Mouse (Mus musculus): ENCODE results near the gene Bcl2l1. TPM values are rescaled to one million over a fixed set of nuclear protein-coding genes. Genes with fewer than 3 reads are reported as not detected.

Gene Bcl2l1
- 70.5 and 74.3 TPM in 2 replicates for polyA plus RNA-seq (2015; fragmentation: Nextera tagmentation; extraction: Ambion mirVana)

DNA sequence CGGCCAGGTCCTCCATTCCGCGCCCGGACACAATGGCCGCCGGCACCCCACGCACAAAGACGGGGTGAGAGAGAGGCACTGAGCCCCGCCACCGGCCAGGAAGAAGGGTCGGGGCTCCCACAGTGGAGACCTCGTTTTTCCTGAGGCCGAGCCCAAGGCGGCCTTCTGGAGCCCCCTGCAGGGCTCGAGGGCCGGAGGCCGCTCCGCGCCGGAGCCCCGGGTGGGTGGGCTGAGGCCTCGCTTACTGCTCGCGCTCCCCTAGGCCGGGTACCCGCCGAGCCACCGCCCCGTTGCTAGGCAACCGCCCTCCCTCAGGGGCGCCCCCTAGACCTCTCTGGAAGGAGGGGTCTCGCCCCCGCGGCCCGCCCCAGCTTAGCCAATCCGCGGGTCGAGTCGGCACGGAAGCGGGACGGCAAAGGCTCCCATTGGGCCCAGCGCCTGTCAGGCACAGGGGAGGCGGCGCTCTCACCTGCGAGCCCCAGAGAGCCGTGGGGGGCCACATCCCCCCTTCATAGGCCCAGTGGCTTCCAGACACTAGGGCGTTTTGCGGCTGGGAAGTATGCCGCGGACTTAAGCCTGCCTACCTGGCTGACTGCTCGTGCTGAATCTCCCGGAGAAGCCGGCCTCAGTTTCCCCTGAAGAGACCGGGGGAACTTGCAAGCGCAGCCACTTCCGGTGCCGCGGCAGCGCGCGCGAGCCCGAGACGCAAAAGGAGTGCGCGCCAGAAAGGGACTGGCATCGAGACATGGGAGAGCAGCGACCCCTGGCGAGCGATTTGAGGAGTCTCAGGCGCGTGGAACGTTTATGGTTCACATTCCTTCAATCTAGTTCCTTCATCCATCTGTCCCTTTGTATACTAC, at the start of gene Bcl2l1:
Bcl2l1 (minus strand) TSS at position 710 of the 860 bp plus-strand sequence.
- H3K9ac ChIP-seq (ENCODE audit: low read length) = peak within 1 kb of the TSS; percentile 94
- H3K4me1 ChIP-seq (ENCODE audit: control insufficient read depth, insufficient read depth, low read length) = peaks cover 33% of the 10 kb centered on the region
- peak; percentile 93 for ATAC-seq (replicated peaks; ENCODE audit: extremely low read depth, insufficient read depth, low FRiP score)
- H3K27me3 ChIP-seq (ENCODE audit: control insufficient read depth, insufficient read depth, low read length) = no peaks in the 10 kb centered on the region
- H3K4me2 ChIP-seq (ENCODE audit: low read depth, low read length) = peak within 1 kb of the TSS; percentile 71
- no peaks in the 10 kb centered on the region for H3K36me3 ChIP-seq (ENCODE audit: control insufficient read depth, insufficient read depth)
- H3K4me3 ChIP-seq (ENCODE audit: low read length) = peak within 1 kb of the TSS; percentile 85
- H3K27ac ChIP-seq (ENCODE audit: low read length) = peak within 1 kb of the TSS; percentile 99
- under 1% methylated on average over 74 of the region's 74 CpGs for WGBS
- H3K9me3 ChIP-seq (replicated peaks; ENCODE audit: control insufficient read depth, low read length) = no peaks in the 10 kb centered on the region

DNA sequence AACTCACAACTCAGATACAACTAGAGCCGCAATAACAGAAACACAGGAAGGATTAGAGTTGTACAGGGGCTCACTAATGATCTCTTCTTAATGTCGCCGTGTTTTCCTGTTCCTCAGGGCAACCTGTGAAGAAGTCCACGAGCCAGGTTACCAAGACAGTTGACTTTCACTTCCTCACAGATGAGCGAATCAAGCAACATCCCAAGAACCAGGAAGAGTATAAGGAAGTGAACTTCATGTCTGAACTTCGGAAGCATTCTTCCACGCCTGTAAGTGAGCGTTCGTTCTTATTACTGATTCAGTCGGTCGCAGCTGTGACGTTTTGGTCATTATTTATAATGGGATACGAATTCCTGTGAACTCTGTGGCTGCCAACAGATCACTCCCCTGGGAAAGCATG, 49.4 kb upstream of the Bcl2l1 start:
- Histone ChIP-seq H3K4me1 (ENCODE audit: control insufficient read depth, insufficient read depth, low read length) (no peaks in the 10 kb centered on the region), H3K4me2 (ENCODE audit: low read depth, low read length) (no peak overlapping the region), H3K9me3 (replicated peaks; ENCODE audit: control insufficient read depth, low read length) (no peaks in the 10 kb centered on the region), H3K4me3 (ENCODE audit: low read length) (no peak overlapping the region), H3K36me3 (ENCODE audit: control insufficient read depth, insufficient read depth) (peaks cover 68% of the 10 kb centered on the region), H3K27me3 (ENCODE audit: control insufficient read depth, insufficient read depth, low read length) (no peaks in the 10 kb centered on the region), H3K27ac (ENCODE audit: low read length) (no peak overlapping the region), H3K9ac (ENCODE audit: low read length) (no peak overlapping the region)
- ATAC-seq (replicated peaks; ENCODE audit: extremely low read depth, insufficient read depth, low FRiP score) = no peak
- 93% methylated on average over 13 of the region's 13 CpGs for WGBS

DNA sequence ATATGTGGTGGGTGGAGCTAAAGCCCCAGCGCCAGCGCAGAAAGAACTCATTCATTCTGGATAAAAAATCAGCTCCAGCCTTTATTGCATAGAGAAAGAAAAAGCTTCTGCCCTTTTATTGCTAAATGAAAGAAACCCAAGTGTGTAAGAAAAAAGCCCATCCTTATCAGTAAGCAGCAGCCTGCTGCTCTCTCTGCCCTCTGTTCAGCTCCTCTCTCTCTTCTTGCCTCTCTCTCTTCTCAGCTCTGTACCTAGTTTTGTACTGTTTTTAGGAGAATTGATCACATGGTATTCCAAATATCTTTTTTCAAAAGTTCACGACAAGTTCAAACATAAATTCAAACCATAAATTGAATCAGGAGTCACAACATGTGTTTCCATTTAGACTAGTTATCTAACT, 46.7 kb upstream of the Bcl2l1 start:
- 93% methylated on average over 3 of the region's 3 CpGs for WGBS
- Histone ChIP-seq H3K4me1 (ENCODE audit: control insufficient read depth, insufficient read depth, low read length) (no peaks in the 10 kb centered on the region), H3K36me3 (ENCODE audit: control insufficient read depth, insufficient read depth) (peaks cover 62% of the 10 kb centered on the region), H3K27me3 (ENCODE audit: control insufficient read depth, insufficient read depth, low read length) (no peaks in the 10 kb centered on the region), H3K4me2 (ENCODE audit: low read depth, low read length) (no peak overlapping the region), H3K9me3 (replicated peaks; ENCODE audit: control insufficient read depth, low read length) (no peaks in the 10 kb centered on the region), H3K9ac (ENCODE audit: low read length) (no peak overlapping the region), H3K4me3 (ENCODE audit: low read length) (no peak overlapping the region), H3K27ac (ENCODE audit: low read length) (no peak overlapping the region)
- ATAC-seq (replicated peaks; ENCODE audit: extremely low read depth, insufficient read depth, low FRiP score) = no peak

DNA sequence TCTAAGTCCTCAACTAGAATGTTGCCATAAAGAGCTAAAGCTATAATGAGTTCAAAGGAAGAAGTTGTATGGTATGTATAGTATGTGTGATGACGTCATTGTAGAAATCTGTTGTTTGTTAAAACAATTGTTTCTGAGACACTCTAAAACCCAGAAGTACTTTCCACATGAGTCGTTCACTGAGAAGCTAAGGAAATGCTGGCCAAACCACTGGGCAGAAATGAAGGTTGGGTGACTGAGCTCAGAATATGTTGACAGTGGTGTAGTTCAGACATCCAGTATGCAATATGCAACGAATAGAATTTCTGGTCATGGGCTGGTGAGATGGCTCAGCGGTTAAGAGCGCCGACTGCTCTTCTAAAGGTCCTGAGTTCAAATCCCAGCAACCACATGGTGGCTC, 31.8 kb upstream of the Bcl2l1 start:
- Histone ChIP-seq H3K9ac (ENCODE audit: low read length) (no peak overlapping the region), H3K27me3 (ENCODE audit: control insufficient read depth, insufficient read depth, low read length) (no peaks in the 10 kb centered on the region), H3K9me3 (replicated peaks; ENCODE audit: control insufficient read depth, low read length) (no peaks in the 10 kb centered on the region), H3K27ac (ENCODE audit: low read length) (no peak overlapping the region), H3K4me2 (ENCODE audit: low read depth, low read length) (no peak overlapping the region), H3K4me3 (ENCODE audit: low read length) (no peak overlapping the region), H3K4me1 (ENCODE audit: control insufficient read depth, insufficient read depth, low read length) (no peaks in the 10 kb centered on the region), H3K36me3 (ENCODE audit: control insufficient read depth, insufficient read depth) (peaks cover 18% of the 10 kb centered on the region)
- WGBS = 87% methylated on average over 6 of the region's 6 CpGs
- ATAC-seq (replicated peaks; ENCODE audit: extremely low read depth, insufficient read depth, low FRiP score) = no peak

DNA sequence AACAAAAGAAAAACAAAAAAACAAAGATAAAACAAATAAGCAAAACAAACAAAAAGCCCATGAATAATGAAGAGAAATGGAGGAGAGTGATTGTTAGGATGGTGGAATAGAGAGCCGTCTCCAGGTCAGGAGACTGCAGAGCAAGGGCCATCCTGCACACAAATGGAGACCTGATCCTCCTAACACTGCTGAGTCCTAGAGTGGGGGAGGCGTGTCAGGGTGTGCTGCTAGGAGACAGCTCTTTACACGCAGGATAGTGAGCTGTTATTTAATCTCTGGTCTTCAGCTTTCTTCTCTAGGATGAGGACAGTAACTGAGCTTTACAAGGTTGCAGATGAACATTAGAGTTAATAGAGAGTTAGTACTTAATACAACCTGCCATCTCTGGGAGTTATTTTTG, 31.1 kb upstream of the Bcl2l1 start:
- no peaks in the 10 kb centered on the region for H3K4me1 ChIP-seq (ENCODE audit: control insufficient read depth, insufficient read depth, low read length)
- WGBS = 74% methylated on average over 3 of the region's 3 CpGs

GRCm38 (mm10) chr2:152861891-152862290, 30.4 kb upstream of the Bcl2l1 start:
- Histone ChIP-seq H3K27ac (ENCODE audit: low read length) (no peak overlapping the region), H3K4me1 (ENCODE audit: control insufficient read depth, insufficient read depth, low read length) (no peaks in the 10 kb centered on the region), H3K9me3 (replicated peaks; ENCODE audit: control insufficient read depth, low read length) (no peaks in the 10 kb centered on the region), H3K9ac (ENCODE audit: low read length) (no peak overlapping the region), H3K4me2 (ENCODE audit: low read depth, low read length) (no peak overlapping the region), H3K36me3 (ENCODE audit: control insufficient read depth, insufficient read depth) (peaks cover 23% of the 10 kb centered on the region), H3K27me3 (ENCODE audit: control insufficient read depth, insufficient read depth, low read length) (no peaks in the 10 kb centered on the region), H3K4me3 (ENCODE audit: low read length) (no peak overlapping the region)
- 83% methylated on average over 1 of the region's 1 CpGs for WGBS
- no peak for ATAC-seq (replicated peaks; ENCODE audit: extremely low read depth, insufficient read depth, low FRiP score)

More for the DNA sequence above, 31.1 kb upstream of the Bcl2l1 start:
- Histone ChIP-seq H3K9ac (ENCODE audit: low read length) (no peak overlapping the region), H3K4me3 (ENCODE audit: low read length) (no peak overlapping the region), H3K36me3 (ENCODE audit: control insufficient read depth, insufficient read depth) (peaks cover 20% of the 10 kb centered on the region), H3K9me3 (replicated peaks; ENCODE audit: control insufficient read depth, low read length) (no peaks in the 10 kb centered on the region), H3K4me2 (ENCODE audit: low read depth, low read length) (no peak overlapping the region), H3K27ac (ENCODE audit: low read length) (no peak overlapping the region), H3K27me3 (ENCODE audit: control insufficient read depth, insufficient read depth, low read length) (no peaks in the 10 kb centered on the region)
- no peak for ATAC-seq (replicated peaks; ENCODE audit: extremely low read depth, insufficient read depth, low FRiP score)

DNA sequence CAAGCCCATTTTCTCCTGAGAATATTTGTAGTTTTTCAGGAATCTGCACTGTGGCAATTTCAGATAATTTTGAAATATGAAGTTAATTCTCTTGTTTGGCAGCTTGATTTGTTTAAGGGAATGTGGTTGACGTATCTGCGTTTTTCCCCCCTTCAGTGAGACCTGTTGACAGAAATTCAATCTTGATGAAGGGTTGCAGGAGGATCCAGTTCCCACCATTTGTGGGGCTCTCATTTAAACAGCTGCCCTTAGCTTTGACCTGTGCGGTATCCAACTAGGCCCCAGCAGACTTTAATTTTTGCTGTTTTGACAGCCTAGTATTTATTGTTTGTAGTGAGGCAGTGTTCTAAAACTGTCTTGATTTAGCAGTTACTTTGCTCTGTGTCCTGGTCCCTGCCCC, 28.0 kb upstream of the Bcl2l1 start:
- Histone ChIP-seq H3K4me2 (ENCODE audit: low read depth, low read length) (no peak overlapping the region), H3K4me1 (ENCODE audit: control insufficient read depth, insufficient read depth, low read length) (no peaks in the 10 kb centered on the region), H3K36me3 (ENCODE audit: control insufficient read depth, insufficient read depth) (peaks cover 32% of the 10 kb centered on the region), H3K4me3 (ENCODE audit: low read length) (no peak overlapping the region), H3K9ac (ENCODE audit: low read length) (no peak overlapping the region), H3K9me3 (replicated peaks; ENCODE audit: control insufficient read depth, low read length) (no peaks in the 10 kb centered on the region), H3K27me3 (ENCODE audit: control insufficient read depth, insufficient read depth, low read length) (no peaks in the 10 kb centered on the region), H3K27ac (ENCODE audit: low read length) (no peak overlapping the region)
- 62% methylated on average over 3 of the region's 3 CpGs for WGBS
- no peak for ATAC-seq (replicated peaks; ENCODE audit: extremely low read depth, insufficient read depth, low FRiP score)

DNA sequence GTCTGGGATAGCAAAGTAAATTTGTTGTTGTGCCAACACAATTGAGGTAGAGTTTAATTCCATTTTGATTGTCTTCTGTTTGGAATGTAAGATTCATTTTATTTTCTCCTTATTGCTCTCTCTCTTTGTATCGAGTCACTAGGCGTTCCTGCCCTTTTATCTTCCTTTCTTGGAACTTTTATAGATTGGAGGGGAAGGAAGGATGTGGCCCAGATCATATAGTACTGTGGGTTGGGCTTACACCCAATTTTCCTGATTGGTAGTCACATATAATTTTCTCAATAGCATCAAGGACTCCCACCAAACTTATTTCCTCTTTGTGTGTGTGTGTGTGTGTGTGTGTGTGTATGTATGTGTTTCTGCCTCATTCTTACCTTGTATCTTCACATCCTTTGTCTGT, 16.9 kb upstream of the Bcl2l1 start:
- H3K4me2 ChIP-seq (ENCODE audit: low read depth, low read length) = peak overlapping the region; percentile 64
- H3K36me3 ChIP-seq (ENCODE audit: control insufficient read depth, insufficient read depth) = peaks cover 5% of the 10 kb centered on the region; the same call in 1 of the 2 replicates
- H3K27ac ChIP-seq (ENCODE audit: low read length) = peak overlapping the region; percentile 78
- no peaks in the 10 kb centered on the region for H3K9me3 ChIP-seq (replicated peaks; ENCODE audit: control insufficient read depth, low read length)
- H3K4me1 ChIP-seq (ENCODE audit: control insufficient read depth, insufficient read depth, low read length) = peaks cover 15% of the 10 kb centered on the region
- H3K27me3 ChIP-seq (ENCODE audit: control insufficient read depth, insufficient read depth, low read length) = no peaks in the 10 kb centered on the region
- H3K4me3 ChIP-seq (ENCODE audit: low read length) = peak overlapping the region; percentile 68
- WGBS = 3% methylated on average over 2 of the region's 2 CpGs
- ATAC-seq (replicated peaks; ENCODE audit: extremely low read depth, insufficient read depth, low FRiP score) = no peak
- peak overlapping the region; percentile 80 for H3K9ac ChIP-seq (ENCODE audit: low read length)

- H3K36me3 ChIP-seq (ENCODE audit: control insufficient read depth, insufficient read depth) = peaks cover 5% of the 10 kb centered on the region; the same call in 1 of the 2 replicates
- H3K9me3 ChIP-seq (replicated peaks; ENCODE audit: control insufficient read depth, low read length) = no peaks in the 10 kb centered on the region
- peak; percentile 99 for ATAC-seq (replicated peaks; ENCODE audit: extremely low read depth, insufficient read depth, low FRiP score)
- H3K27ac ChIP-seq (ENCODE audit: low read length) = peak within 1 kb of the TSS; percentile 78
- no peaks in the 10 kb centered on the region for H3K27me3 ChIP-seq (ENCODE audit: control insufficient read depth, insufficient read depth, low read length)
- peak within 1 kb of the TSS; percentile 68 for H3K4me3 ChIP-seq (ENCODE audit: low read length)
- H3K4me1 ChIP-seq (ENCODE audit: control insufficient read depth, insufficient read depth, low read length) = peaks cover 15% of the 10 kb centered on the region
- WGBS = 0% methylated on average over 34 of the region's 34 CpGs
- peak within 1 kb of the TSS; percentile 65 for H3K4me2 ChIP-seq (ENCODE audit: low read depth, low read length)
- H3K9ac ChIP-seq (ENCODE audit: low read length) = peak within 1 kb of the TSS; percentile 80
These were observed 16.3 kb upstream of the Bcl2l1 start, which contains the start of gene Tpx2 for GRCm38 (mm10) chr2:152847815-152848302. Gene Tpx2, plus strand, starts transcription at chr2:152847964.
